Mouse (Mus musculus) layer of hippocampus, postnatal 36 days (tissue): Measurements from ENCODE around the gene Ccdc154. TPM values are rescaled to one million over a fixed set of nuclear protein-coding genes. Genes with fewer than 3 reads are reported as not detected.
A peak's percentile ranks its signal among the peaks of the same experiment; 100 is the strongest.
"Not testable (repeated sequence)": the region's sequence is repeated elsewhere in the genome, so short reads cannot be mapped to it uniquely, and the experiment has no call there.

Experiments used
- DNase-seq, 2 experiments: peaks; one replicate each; pipeline ENCODE4 v3.0.0; 2022
- total RNA-seq, 2 experiments: library from RNA; stranded (reverse); gene quantifications; 2 replicates each; pipeline ENCODE4 v1.2.3; 2021

Ccdc154 gene
- total RNA-seq, result under 1 TPM; 0.15 TPM

DNA sequence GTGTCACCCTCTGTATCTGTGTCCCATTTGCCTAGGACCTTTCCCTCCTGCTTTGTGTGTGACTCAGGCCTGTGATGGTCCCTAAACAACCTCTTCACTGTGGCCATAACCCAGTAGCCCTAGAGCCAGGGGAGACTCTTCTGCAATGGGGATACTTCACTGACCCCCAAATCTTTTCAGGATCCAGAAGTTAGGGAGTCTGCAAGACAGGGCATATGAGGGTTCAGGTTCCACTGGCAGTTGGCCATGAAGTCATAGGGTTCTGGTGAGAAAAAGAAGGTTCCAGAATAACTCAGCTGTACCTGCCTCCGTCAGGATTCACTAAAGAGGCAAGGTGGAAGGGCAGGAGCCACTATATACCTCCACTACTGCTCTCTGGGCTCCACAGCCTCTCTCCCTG is at the start of gene Ccdc154:
TSS of gene Ccdc154 (plus strand) at position 301 of the 400 bp plus-strand sequence.
- DNase-seq, result no peak

- no peak for DNase-seq
These were observed 47.2 kb upstream of the Ccdc154 start for GRCm38 (mm10) chr17:25114908-25115645.

DNA sequence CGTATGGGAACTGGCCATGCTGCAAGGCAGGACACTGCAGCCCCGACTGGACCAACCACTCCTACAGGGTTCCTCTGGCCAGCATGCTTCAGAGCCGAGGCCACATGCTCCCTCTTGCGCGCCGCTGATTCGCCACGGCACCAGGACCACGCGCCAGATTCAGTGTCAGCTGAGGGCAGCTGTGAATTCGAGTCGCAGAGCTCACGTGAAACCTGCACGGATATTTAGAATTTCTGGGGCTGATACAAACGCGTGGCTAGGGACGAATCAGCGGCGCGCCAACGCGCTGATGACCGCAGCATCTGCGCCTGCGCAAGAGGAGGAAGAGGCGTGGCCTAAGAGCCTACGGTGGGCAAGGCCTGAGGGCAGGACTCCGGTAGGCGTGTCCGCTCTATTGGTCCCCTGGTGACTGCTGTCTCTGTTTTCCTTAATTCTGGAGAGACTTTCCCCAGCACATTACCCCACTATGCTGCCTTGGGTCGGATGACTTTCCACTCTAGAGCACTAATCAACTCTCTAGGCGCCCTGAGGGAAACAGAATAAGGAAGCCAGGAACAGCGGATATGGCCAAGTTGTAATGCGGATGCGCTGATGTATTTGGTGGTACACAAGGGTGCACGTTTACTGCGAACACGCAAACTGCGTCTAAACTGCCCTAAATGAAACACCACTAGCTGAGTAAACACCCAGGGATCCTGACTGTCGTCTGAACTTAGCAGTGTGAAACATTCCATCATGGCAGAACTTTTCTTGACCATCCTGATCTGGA is 46.4 kb upstream of the Ccdc154 start, which contains the start of gene Telo2:
TSS of gene Telo2 (minus strand) at position 304 of the 769 bp plus-strand sequence.
- DNase-seq, result peak; percentile 91 to 92

DNA sequence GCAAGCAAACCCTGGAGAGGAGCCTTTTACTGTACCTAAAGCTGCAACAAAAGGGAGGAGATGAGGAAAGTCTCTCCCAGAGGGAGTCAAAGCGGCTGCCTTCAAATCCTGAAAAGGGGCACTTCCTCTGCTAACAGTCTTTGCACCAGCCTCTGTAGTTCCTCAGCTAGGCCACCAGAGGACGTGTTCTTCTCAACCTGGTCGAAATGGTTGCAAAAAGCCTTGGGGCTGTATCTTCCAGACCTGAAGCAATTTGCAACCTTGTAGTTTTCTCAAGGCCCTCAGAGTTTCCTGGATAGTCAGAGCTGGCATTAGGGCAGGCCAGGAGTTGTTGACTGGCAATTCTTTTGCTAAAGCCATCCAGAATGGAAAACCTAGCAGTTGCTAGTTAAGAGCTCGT is 45.0 kb upstream of the Ccdc154 start:
- DNase-seq, result no peak

GRCm38 (mm10) chr17:25120406-25120805 is 41.9 kb upstream of the Ccdc154 start, which contains the start of gene Ptx4:
Ptx4 (plus strand) TSS chr17:25120760.
- no peak for DNase-seq

GRCm38 (mm10) chr17:25123979-25124378 is 38.3 kb upstream of the Ccdc154 start:
- no peak for DNase-seq

GRCm38 (mm10) chr17:25125442-25126060 is 36.7 kb upstream of the Ccdc154 start:
- not testable (repeated sequence) for DNase-seq

DNA sequence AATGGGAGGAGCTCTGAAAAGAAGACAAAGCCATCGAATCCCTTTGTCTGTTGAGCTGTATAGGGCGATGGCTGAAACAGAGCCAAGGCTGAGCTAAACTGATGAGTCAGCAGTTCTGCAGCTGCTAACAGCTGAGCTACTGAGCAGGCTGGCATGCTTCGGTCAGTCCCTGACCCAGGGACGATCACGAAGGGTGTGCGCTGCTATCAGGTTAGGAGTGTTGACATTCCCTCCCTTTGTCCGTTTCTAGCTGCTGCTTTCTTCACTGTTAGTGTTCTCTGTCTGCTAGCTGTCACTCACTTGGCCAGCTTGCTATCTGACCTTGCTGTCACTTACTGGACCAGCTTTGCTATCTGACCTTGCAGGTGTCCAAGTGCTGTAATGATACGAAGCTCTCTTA is 35.2 kb upstream of the Ccdc154 start:
- DNase-seq, result no peak

GRCm38 (mm10) chr17:25127681-25128080 is 34.6 kb upstream of the Ccdc154 start:
- no peak for DNase-seq

GRCm38 (mm10) chr17:25130060-25130459 is 32.2 kb upstream of the Ccdc154 start:
- DNase-seq, result no peak

GRCm38 (mm10) chr17:25133275-25133698 is 29.0 kb upstream of the Ccdc154 start, which contains the start of gene Clcn7:
Clcn7 (plus strand) TSS chr17:25133391.
- DNase-seq, result peak; percentile 91 to 94

DNA sequence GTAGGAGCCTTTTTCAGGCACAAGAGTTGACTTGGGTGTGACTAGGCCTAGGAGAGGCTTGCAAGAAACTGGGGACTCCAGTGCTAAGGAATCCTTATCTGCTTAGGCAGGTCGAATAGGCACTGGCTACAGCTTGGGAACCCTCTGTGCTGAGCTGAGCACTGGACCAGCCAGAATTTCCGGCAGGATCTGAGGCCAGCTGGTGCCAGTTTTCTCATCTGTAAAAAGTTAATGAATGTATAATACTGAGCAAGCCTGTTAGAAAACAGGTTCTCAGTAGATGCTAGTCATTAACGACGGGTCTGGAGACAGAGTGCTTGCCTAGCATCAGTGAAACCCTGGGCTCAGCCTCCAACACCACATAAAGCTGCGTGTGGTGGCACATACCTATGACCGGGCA is 26.6 kb upstream of the Ccdc154 start:
- DNase-seq, result no peak

DNA sequence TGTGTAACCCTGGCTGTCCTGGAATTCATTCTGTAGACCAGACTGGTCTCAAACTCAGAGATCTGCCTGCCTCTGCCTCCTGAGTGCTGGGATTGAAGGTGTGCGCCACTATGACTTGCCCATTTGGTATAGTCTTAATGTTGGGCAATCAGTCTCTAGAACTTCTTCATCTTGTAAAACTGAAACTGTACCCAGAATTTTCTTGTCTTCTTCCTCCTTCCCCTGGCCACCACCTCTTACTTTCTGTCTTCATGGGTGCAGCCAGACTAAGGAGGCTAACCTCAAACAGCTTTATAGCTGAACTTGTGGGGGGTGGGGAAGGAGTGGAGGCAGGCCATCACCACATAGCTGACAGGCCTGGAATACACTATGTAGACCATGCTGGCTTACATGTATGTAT is 23.5 kb upstream of the Ccdc154 start:
- DNase-seq, result no peak

DNA sequence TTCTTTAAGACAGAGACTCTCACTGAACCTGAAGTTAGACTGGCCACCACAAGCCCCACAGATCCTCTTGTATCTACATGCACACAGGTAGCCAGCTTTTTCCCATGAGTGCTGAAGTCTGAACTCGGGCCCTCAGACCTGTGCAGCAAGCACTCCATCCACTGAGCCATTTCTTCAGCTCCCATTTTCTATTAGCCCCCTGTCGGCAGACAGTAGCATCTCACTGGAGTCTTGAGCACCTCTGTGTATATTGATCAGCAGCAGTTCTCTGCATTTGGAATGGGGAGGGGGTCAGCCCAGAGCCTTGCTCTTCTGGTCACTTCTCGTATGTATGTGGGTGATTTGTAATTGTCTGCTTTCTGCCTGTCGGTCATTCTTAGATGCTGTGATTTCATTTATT is 22.3 kb upstream of the Ccdc154 start:
- DNase-seq, result no peak

GRCm38 (mm10) chr17:25163387-25163786 is 1.1 kb downstream of the Ccdc154 start:
- no peak for DNase-seq

GRCm38 (mm10) chr17:25164770-25165169 is 2.5 kb downstream of the Ccdc154 start:
- no peak for DNase-seq

GRCm38 (mm10) chr17:25165970-25166671 is 3.9 kb downstream of the Ccdc154 start:
- no peak for DNase-seq

DNA sequence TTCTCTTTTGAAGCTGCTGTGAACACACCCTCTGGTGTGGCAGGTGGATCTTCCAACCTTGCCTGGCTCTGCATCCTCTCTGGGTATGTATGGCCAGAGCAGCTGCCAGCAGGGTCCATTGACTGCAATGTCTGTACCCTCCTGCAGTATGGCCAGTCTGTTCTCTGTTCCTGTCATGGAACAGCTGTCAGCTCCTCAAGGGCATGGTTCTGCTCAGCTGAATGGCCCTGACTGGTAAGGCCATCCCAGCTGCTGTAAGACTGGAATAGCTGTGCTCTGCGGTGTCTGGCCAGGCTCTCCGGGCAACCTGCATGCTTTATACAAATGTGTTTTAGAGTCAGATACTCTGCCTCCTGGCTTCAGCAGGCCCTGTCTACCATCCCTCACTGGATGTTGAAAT is 7.4 kb downstream of the Ccdc154 start:
- no peak for DNase-seq

DNA sequence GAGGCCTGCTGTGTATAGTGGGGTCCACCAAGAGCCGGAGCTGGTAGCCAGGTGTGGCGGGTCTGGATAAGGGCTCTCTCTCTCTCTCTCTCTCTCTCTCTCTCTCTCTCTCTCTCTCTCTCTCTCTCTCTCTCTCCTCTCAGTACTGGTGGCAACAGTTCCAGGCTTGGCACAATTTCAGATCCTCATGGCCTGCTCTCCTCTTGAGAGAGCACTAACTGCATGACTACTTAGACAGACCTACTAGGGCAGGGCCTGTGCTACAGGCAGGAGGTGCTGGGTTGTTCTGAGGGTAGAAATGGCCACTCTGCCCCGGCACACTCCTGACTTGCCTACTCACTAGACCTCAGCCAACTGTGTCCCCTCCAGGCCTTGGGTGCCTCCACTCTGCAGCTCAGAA is 10.3 kb downstream of the Ccdc154 start:
- DNase-seq, result no peak

DNA sequence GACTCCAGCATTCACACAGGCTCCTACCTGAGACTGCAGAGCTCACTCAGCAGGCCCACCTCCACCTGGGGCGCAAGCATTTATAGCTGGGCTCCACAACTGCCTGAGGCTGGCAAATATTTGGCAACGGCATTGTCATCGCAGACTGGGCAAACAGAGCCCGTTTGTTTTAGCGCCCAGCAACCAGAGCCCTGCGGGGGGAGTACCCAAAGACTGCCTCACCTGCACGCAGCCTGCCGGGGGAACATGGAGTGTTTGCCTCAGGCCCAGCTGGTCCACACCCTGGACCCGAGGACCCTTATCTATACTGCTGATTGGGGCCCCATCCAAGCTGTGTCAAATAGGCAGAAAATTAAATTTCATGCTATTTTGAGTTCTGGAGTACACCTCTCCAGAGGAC is 13.2 kb downstream of the Ccdc154 start, which contains the start of gene Gm38655:
TSS of gene Gm38655 (minus strand) at position 61 of the 400 bp plus-strand sequence.
- DNase-seq, result no peak

- DNase-seq, result no peak
These were observed 21.0 kb downstream of the Ccdc154 start for GRCm38 (mm10) chr17:25183232-25183631.

DNA sequence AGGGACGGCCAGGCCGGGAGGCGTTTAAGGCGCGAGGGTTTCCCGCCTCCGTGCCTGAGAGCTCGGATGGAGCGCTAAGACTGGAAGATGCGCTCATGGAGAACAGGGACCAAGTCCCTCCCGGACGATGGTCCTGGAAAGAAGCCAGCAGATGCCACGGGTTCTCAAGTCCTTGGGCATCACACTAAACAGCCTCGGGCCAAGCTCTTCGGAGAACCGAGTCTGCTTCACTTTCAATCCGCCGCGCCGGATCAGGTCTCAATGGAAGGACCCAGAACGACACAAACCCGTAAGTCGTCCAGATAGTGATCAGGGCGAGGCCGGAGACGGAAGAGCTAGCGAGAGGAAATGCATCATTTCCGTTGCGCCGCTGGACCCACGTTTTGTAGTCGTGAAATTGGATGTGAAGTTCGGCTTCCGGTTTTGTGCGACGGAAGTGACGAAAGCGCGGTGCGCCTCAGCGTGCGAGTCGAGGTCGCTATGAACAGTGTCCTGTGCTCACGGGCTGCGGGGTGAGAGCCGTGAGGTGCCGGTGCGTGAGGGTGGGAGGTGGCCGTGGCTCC is 21.9 kb downstream of the Ccdc154 start, which contains the start of gene BC003965:
TSS of gene BC003965 (plus strand) at position 426 of the 563 bp plus-strand sequence.
- peak; percentile 97 to 98 for DNase-seq
